Mouse (Mus musculus): ENCODE data around the gene Cand2. TPM values are rescaled to one million over a fixed set of nuclear protein-coding genes. Genes with fewer than 3 reads are reported as not detected.

Gene Cand2
- total and polyA plus RNA-seq, 3 experiments: 3.6 to 17.1 (median 7.8) TPM

DNA sequence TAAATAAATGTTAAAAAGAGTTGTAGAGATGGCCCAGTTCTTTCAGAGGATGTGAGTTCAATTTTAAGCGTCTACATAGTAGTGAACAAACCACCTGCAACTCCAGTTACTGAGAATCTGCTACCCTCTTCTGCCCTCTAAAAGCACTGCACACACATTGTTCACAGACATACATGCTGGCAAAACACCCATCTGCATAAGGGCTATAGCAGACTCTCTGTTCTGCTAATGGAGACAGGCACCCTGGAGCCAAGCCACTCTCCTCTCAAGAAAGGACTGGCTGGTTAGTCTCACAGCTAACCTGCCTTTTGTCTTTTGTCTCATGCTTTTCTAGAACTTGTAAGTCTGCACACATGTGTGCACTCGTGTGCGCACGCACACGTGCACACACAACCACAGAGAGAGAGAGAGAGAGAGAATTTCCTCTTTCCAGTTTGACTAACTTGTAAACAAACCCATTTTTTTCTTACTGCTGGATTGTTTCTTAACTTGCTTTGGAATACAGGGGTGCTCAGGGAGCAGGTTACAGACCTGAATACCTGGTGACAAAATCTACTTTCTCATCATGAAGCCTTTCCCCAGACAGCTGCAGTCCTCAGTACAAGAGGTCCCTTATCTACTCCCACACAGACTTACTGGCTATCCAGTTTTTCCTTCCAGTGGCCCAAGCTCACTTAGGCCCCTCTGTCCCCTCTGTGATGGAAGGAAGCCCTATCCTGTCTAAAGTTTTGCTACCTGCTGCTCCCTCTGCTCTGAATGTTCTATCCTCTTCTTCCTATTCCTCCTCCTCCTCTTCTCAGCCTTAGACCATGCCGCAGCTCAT, 56.7 kb downstream of the Cand2 start:
- Histone ChIP-seq H3K27me3 (replicated peaks) (no peaks in the 10 kb centered on the region), H3K4me3 (replicated peaks in 1 of 3; ENCODE audit: low read depth in 2 of 3, low read length in 2 of 3, poor library complexity in 1 of 3) (no peak overlapping the region), H3K79me2 (replicated peaks; ENCODE audit: control insufficient read depth, extremely low read depth, insufficient read depth, poor library complexity, severe bottlenecking) (no peaks in the 10 kb centered on the region), H3K9me3 (replicated peaks; ENCODE audit: low read length) (no peaks in the 10 kb centered on the region), H3K27ac (ENCODE audit: insufficient read depth, low read depth) (no peak overlapping the region), H3K9ac (ENCODE audit: insufficient read depth, low read depth) (no peak overlapping the region), H3K36me3 (replicated peaks in 1 of 2; ENCODE audit: control insufficient read depth in 1 of 2, insufficient read depth in 1 of 2, low read length in 1 of 2) (peaks cover 0 to 8% of the 10 kb centered on the region in 2 experiments), H3K4me2 (ENCODE audit: insufficient read depth, low read depth, poor library complexity, severe bottlenecking) (no peak overlapping the region), H3K4me1 (ENCODE audit: control insufficient read depth in 1 of 2, insufficient read depth in 2 of 2) (peaks cover 0 to 16% of the 10 kb centered on the region in 2 experiments; a peak in 2 of 4 replicates)
- DNase-seq (ENCODE audit: extremely low read depth): no peak
- TF ChIP-seq SMC3 (IDR thresholded peaks at IDR 0.05; ENCODE audit: low read depth, low read length): no peak
- peak; percentile 65 for TF ChIP-seq POLR2AphosphoS2 (IDR thresholded peaks at IDR 0.05; ENCODE audit: low read depth, low read length)
- no peak for TF ChIP-seq POLR2A (IDR thresholded peaks at IDR 0.05; ENCODE audit: low read depth, low read length)
- no peak for TF ChIP-seq ZKSCAN1 (IDR thresholded peaks at IDR 0.05; ENCODE audit: borderline replicate concordance, low read depth, low read length)
- 0 out of 2 replicates have a peak, but pooled peaks have one; percentile 2 for TF ChIP-seq CHD2 (IDR thresholded peaks at IDR 0.05; ENCODE audit: low read length)
- TF ChIP-seq EP300 (IDR thresholded peaks at IDR 0.05; ENCODE audit: low read length): no peak
- peak; percentile 13; the same call in 1 of the 2 replicates for TF ChIP-seq ZMIZ1 (IDR thresholded peaks at IDR 0.05; ENCODE audit: low read depth, low read length)
- TF ChIP-seq USF1 (IDR thresholded peaks at IDR 0.05; ENCODE audit: low read depth, low read length): no peak
- no peak for TF ChIP-seq E2F4 (IDR thresholded peaks at IDR 0.05; ENCODE audit: insufficient replicate concordance, low read depth, low read length)
- no peak for TF ChIP-seq MAX (IDR thresholded peaks at IDR 0.05; ENCODE audit: low read length)
- no peak for TF ChIP-seq IRF4 (IDR thresholded peaks at IDR 0.05; ENCODE audit: low read depth, low read length)
- no peak for TF ChIP-seq TCF12 (IDR thresholded peaks at IDR 0.05; ENCODE audit: low read depth, low read length)
- TF ChIP-seq NRF1 (IDR thresholded peaks at IDR 0.05; ENCODE audit: low read depth, low read length): no peak
- no peak for TF ChIP-seq ZC3H11A (IDR thresholded peaks at IDR 0.05; ENCODE audit: low read depth, low read length)
- TF ChIP-seq MAFK (IDR thresholded peaks at IDR 0.05; ENCODE audit: insufficient replicate concordance, low read length): no peak
- peak; percentile 5 for TF ChIP-seq RAD21 (IDR thresholded peaks at IDR 0.05; ENCODE audit: low read depth, low read length)
- TF ChIP-seq JUND (conservative IDR thresholded peaks at IDR 0.05; ENCODE audit: low read depth, low read length): no peak
- TF ChIP-seq RCOR1 (conservative IDR thresholded peaks at IDR 0.05; ENCODE audit: low read depth, low read length): no peak
- no peak for TF ChIP-seq SIN3A (IDR thresholded peaks at IDR 0.05; ENCODE audit: low read length)
- TF ChIP-seq BHLHE40 (IDR thresholded peaks at IDR 0.05; ENCODE audit: low read depth, low read length): peak; percentile 90
- in situ Hi-C loops (cut with MboI; ENCODE audit: low pct_ligation_motif_present, low pct_unique_long_range_greater_than_20kb, low sequenced_read_pairs): no loop called here
- dilution Hi-C loops (cut with MboI; ENCODE audit: extremely low pct_ligation_motif_present, extremely low pct_unique_long_range_greater_than_20kb, low sequenced_read_pairs): no loop called here

Data from CH12.LX (cell line).